Mouse (Mus musculus) ES-E14 (cell line): ENCODE measurements around the gene Diaph2. TPM values are rescaled to one million over a fixed set of nuclear protein-coding genes. Genes with fewer than 3 reads are reported as not detected.
"Not testable (repeated sequence)": the region's sequence is repeated elsewhere in the genome, so short reads cannot be mapped to it uniquely, and the experiment has no call there.

ENCODE experiments used
- DNase-seq: peaks from one replicate; pipeline ENCODE4 v3.0.0-alpha.2; 2013; ENCODE audit warnings: low read depth, low spot score
- H3K27ac ChIP-seq: 2 replicates; pipeline ENCODE4 v1.5.1; 2012; ENCODE audit warnings: low read depth, mild to moderate bottlenecking, low read length, moderate library complexity, mixed read lengths; ENCODE audit not compliant: poor library complexity, insufficient read depth, severe bottlenecking
- H3K36me3 ChIP-seq: 2 replicates; pipeline ENCODE4 v1.6.1; 2012; ENCODE audit warnings: mild to moderate bottlenecking, low read length, moderate library complexity, mixed read lengths; ENCODE audit not compliant: control insufficient read depth, poor library complexity, insufficient read depth, severe bottlenecking
- H3K4me1 ChIP-seq, 2 experiments: fragments of 150-350 bp in 1 of 2; sonication (generic) in 1 of 2; 2 replicates each; pipeline ENCODE4 v1.6.1; 2012; ENCODE audit warnings: low read length in 2 of 2, mild to moderate bottlenecking in 1 of 2, mixed read lengths in 1 of 2; ENCODE audit not compliant: control insufficient read depth in 2 of 2, insufficient read depth in 2 of 2, poor library complexity in 1 of 2
- H3K4me3 ChIP-seq, 2 experiments: fragments of 150-350 bp in 1 of 2; sonication (generic) in 1 of 2; 2 replicates each; pipeline ENCODE4 v1.5.1; 2012; ENCODE audit warnings: low read length in 2 of 2, low read depth in 1 of 2, mild to moderate bottlenecking in 1 of 2, mixed read lengths in 1 of 2; ENCODE audit not compliant: insufficient read depth in 1 of 2, poor library complexity in 1 of 2, severe bottlenecking in 1 of 2
- H3K9ac ChIP-seq: 2 replicates; pipeline ENCODE4 v1.6.1; 2012; ENCODE audit warnings: low read depth, mild to moderate bottlenecking, low read length, mixed read lengths; ENCODE audit not compliant: poor library complexity, insufficient read depth, severe bottlenecking
- H3K9me3 ChIP-seq: fragments of 150-350 bp; sonication (generic); 2 replicates; pipeline ENCODE4 v1.6.1; 2012; ENCODE audit warnings: low read depth, mild to moderate bottlenecking, low read length; ENCODE audit not compliant: control insufficient read depth, insufficient read depth
- CHD2 ChIP-seq: IDR thresholded peaks from 2 replicates; pipeline ENCODE4 v1.6.1; 2014; ENCODE audit warnings: mild to moderate bottlenecking, low read depth, low read length, inconsistent platforms
- HCFC1 ChIP-seq: IDR thresholded peaks from 2 replicates; pipeline ENCODE4 v1.6.1; 2012; ENCODE audit warnings: low read length, inconsistent platforms, borderline replicate concordance; ENCODE audit not compliant: insufficient read depth
- MAFK ChIP-seq: IDR thresholded peaks from 2 replicates; pipeline ENCODE4 v1.6.1; 2014; ENCODE audit warnings: mild to moderate bottlenecking, low read depth, low read length, inconsistent platforms; ENCODE audit not compliant: insufficient read depth
- ZC3H11A ChIP-seq: IDR thresholded peaks from 2 replicates; pipeline ENCODE4 v1.6.1; 2012; ENCODE audit warnings: low read depth, mild to moderate bottlenecking, inconsistent platforms, low read length, borderline replicate concordance
- ZNF384 ChIP-seq: IDR thresholded peaks from 2 replicates; pipeline ENCODE4 v1.6.1; 2012; ENCODE audit warnings: low read depth, low read length, inconsistent platforms
- in situ Hi-C, 2 experiments: fragments of 600-800 bp; cut with MboI; formaldehyde crosslinking; loops; one replicate each; pipeline ENCODE4 v1.15.1; 2025; ENCODE audit warnings: low sequenced_read_pairs in 2 of 2, inconsistent platforms in 1 of 2; ENCODE audit not compliant: unreplicated experiment in 2 of 2
- total RNA-seq: library from RNA; depleted of rRNA; stranded (reverse); fragments of 300-350 nt; gene quantifications from 2 replicates; pipeline ENCODE4 v1.2.3, GENCODE M21; 2012

The Diaph2 gene
- total RNA-seq, 1 experiment, result 5.8 TPM

- TF ChIP-seq ZNF384 (no peak), MAFK (no peak), HCFC1 (no peak), ZC3H11A (no peak), CHD2 (no peak)
- in situ Hi-C loops, result no loop called here
- Histone ChIP-seq H3K9me3 (no peaks in the 10 kb centered on the region), H3K36me3 (no peaks in the 10 kb centered on the region), H3K4me1 (no peaks in the 10 kb centered on the region), H3K4me3 (no peak overlapping the region), H3K9ac (no peak overlapping the region), H3K27ac (no peak overlapping the region)
- no peak for DNase-seq
Observed at GRCm38 (mm10) chrX:130173126-130173525, 423.6 kb downstream of the Diaph2 start.

DNA sequence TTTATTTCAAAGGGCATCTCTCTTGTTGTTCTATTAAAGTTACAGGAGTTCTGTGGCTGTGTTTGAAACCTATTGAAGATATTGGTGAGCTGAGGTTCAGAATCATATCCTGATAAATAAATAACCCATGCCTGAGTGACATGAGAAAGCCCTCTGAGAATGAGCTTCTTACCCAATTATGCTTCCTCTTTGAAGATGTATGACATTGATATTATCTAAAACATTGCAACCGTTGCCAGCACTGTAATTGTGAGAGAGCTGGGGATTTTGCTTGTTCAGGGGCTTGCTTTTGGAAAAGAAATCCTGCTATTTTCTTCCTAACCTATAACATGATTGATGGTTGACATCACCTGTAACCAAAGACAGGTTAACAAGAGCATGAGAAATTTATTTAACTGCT lies 438.3 kb downstream of the Diaph2 start:
- Histone ChIP-seq H3K4me1 (no peaks in the 10 kb centered on the region), H3K36me3 (no peaks in the 10 kb centered on the region), H3K4me3 (no peak overlapping the region), H3K9me3 (no peaks in the 10 kb centered on the region), H3K27ac (no peak overlapping the region), H3K9ac (no peak overlapping the region)
- in situ Hi-C loops, result no loop called here
- no peak for DNase-seq
- no peak for TF ChIP-seq CHD2
- TF ChIP-seq HCFC1, result no peak
- TF ChIP-seq ZC3H11A, result no peak
- no peak for TF ChIP-seq ZNF384
- TF ChIP-seq MAFK, result no peak

- no peak for DNase-seq
- H3K4me1 ChIP-seq, result no peaks in the 10 kb centered on the region
- H3K9ac ChIP-seq, result no peak overlapping the region
- no peaks in the 10 kb centered on the region for H3K9me3 ChIP-seq
- no peak overlapping the region for H3K27ac ChIP-seq
- no peak overlapping the region for H3K4me3 ChIP-seq
- in situ Hi-C loops, result no loop called here
- H3K36me3 ChIP-seq, result no peaks in the 10 kb centered on the region
- TF ChIP-seq HCFC1 (no peak), ZNF384 (no peak), CHD2 (no peak), MAFK (no peak), ZC3H11A (no peak)
Observed at GRCm38 (mm10) chrX:130188449-130188848, 438.9 kb downstream of the Diaph2 start.

GRCm38 (mm10) chrX:130189250-130189649 lies 439.7 kb downstream of the Diaph2 start:
- in situ Hi-C loops, result no loop called here

DNA sequence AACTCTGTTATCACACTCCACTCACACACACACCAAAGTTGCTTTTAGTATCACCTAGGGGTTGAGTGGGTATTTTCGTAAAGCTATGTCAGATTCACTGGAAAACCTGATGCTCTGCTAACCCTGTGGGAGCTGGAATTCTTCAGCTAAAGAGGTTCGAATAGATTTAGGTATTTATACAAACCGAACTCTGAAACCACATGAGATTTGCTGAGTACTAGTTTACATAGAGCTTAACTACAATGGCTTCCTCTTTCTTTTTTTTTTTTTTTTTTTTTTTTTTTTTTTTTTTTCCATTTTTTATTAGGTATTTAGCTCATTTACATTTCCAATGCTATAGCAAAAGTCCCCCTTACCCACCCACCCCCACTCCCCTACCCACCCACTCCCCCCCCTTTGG lies 447.9 kb downstream of the Diaph2 start:
- H3K9me3 ChIP-seq, H3K4me3 ChIP-seq, H3K27ac ChIP-seq, DNase-seq, in situ Hi-C loops, H3K36me3 ChIP-seq, H3K4me1 ChIP-seq, H3K9ac ChIP-seq: not testable (repeated sequence)

More at GRCm38 (mm10) chrX:130189250-130189649, 439.7 kb downstream of the Diaph2 start:
- no peak for DNase-seq
- H3K36me3 ChIP-seq, result no peaks in the 10 kb centered on the region
- no peak overlapping the region for H3K27ac ChIP-seq
- H3K9ac ChIP-seq, result no peak overlapping the region
- no peak overlapping the region for H3K4me3 ChIP-seq
- no peak for TF ChIP-seq MAFK
- H3K9me3 ChIP-seq, result no peaks in the 10 kb centered on the region
- no peaks in the 10 kb centered on the region for H3K4me1 ChIP-seq
